Mouse (Mus musculus) ES-Bruce4 (cell line): Measurements from ENCODE around the gene Pip4k2a.

Experiments
- CTCF ChIP-seq: IDR thresholded peaks from one replicate; pipeline ENCODE4 v1.8.1; 2011; ENCODE audit warnings: low read depth, low read length
- POLR2A ChIP-seq: IDR thresholded peaks from one replicate; pipeline ENCODE4 v1.8.1; 2011; ENCODE audit warnings: low read length; ENCODE audit not compliant: insufficient read depth

- TF ChIP-seq CTCF (no peak), POLR2A (no peak)
Observed at GRCm38 (mm10) chr2:18884277-18884676, 113.6 kb downstream of the Pip4k2a start.
